Mouse (Mus musculus) heart, adult 9 months (tissue): Measurements from ENCODE around the gene Alyref2.

ENCODE experiments used
- DNase-seq, 2 experiments: peaks; one replicate each; pipeline ENCODE4 v3.0.0; 2022; ENCODE audit warnings: low spot score in 2 of 2

The Alyref2 gene

DNA sequence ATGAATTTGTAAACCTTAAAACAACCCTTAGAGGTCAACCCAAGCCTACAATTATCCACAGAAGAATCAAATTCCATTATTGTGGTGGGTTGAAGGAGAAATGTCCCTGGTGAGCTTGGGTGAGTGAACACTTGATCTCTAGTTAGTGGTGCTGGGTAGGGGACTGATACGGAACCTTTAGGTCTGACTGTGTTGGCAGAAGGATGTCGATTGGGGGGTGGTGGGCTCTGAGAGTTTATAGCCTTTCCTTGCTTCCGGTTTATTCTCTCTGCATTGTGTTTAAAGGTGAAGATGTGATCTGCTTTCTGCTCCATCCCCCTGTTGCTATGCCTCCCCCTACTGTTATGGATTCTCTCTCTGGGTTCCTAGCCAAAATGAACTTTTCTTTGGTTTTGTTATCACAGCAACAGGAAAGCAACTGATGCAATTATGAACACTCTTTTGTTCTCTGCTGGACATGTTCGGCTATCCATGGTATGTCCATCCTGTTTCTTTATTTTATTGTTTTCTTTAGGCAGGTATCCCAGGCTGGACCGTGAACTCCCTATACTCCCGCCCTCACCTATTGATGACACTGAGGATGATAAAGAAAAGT lies 2.2 kb upstream of the Alyref2 start:
- no peak for DNase-seq

DNA sequence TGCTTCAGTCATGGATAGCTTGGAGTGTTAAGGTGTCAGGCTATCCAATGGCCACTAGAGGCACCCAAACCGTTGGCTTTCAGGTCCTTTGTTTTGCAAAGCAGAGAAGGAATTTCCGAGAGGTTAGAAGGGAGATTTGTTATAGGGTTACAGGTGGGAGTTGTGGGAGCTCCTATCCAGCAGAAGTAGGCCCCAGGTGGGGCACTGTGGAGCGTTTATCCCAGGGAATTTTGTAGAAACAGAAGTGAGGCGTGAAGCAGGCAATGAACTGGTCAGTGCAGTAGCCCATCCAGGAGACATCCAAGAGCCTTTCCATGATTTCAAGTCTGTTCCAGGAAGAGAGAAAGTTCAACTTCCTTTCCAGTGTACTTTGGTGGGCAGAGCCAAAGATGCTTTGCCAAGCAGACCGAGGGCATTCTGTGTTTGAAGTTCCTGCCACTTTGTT lies 1.6 kb upstream of the Alyref2 start:
- DNase-seq, result peak; percentile 19 to 37

DNA sequence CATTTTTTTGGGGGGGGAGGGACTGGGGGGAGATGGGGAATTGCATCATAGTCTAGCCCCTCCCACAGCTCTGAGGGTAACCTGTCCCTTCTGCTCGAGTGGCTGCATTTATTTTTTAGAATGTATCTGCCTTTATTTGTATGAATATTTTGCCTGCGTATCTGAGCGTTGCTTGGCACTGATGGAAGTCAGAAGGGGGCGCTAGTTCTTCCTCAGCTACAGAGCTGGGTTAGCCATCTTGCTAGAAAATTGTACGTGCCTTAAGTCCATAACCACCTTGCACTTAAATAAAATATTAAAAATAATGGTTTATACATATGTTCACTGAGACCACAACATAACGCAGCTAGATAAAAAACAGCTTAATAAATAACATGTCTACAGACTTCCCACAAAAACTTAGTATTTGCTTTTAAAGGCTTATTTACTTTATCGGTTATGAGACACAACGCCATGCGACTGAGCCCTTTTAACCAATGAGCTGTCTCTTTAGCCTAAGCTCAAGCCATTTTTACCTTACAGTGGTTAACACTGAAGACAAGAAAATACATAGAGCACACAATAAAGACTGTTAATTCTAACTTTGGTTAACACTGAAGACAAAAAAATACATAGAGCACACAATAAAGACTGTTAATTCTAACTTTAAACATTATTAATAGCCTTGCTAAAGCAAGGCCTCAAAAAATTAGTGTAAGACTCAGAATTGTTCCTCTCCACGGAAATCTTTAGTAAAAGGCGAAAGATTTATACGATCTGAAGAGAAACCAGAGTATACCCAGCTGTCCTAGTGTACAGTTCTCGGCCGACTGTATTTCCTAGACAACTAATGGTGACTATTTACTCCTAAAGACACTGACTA lies 659 bp upstream of the Alyref2 start:
- DNase-seq, result peak; percentile 51 to 58

DNA sequence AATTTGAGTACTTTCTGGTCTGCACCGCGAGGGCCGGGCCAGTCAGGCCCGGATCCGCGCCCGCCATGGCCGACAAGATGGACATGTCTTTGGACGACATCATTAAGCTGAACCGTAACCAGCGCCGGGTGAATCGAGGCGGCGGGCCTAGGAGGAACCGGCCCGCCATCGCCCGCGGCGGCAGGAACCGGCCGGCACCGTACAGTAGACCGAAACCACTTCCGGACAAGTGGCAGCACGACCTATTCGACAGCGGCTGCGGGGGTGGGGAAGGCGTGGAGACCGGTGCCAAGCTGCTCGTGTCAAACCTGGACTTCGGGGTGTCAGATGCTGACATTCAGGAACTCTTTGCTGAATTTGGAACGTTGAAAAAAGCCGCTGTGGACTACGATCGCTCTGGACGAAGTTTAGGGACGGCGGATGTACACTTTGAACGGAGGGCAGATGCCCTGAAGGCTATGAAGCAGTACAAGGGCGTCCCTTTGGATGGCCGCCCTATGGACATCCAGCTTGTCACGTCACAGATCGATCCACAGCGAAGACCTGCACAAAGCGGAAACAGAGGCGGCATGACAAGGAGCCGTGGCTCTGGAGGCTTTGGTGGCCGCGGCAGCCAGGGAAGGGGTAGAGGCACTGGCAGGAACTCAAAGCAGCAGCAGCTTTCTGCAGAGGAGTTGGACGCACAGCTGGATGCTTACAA lies 464 bp downstream of the Alyref2 start:
- DNase-seq, result peak in 1 of 2 experiments; percentile 54

DNA sequence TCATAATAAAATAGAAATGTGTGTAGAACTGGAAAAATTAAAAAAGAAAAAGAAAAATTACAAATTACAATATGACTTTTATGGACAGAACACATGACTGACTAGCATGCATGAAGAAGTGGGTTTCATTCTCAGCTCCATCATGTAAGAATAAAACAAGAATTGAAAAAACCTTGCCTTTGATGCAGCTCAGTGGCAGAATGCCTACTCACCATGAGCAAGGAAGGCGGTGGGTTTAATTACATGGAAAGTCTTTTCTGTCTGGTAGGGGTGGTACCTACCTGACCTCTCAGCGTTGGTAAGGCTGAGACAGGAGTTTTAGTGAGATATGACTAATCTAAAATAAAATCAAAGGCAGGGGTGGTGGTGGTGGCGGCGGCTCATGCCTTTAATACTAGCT lies 1.3 kb downstream of the Alyref2 start:
- no peak for DNase-seq

DNA sequence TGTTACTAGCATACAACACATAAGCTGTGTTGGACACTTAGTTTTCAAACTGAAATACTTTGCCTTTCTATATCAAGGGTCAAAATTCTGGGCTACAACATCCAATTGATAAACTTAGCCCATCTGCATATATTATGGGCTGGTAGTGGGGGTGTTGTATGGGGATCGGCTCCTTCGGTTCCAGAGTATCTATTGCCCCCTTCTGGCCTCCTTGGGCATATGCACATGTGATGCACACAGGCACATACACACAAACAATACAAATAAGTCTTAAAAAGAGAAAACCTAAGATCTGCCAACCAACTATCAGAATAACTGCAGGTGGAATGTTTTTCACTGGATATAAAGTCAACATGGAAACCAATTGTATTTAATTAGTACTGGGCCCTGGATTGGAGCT lies 10.0 kb downstream of the Alyref2 start:
- no peak for DNase-seq

DNA sequence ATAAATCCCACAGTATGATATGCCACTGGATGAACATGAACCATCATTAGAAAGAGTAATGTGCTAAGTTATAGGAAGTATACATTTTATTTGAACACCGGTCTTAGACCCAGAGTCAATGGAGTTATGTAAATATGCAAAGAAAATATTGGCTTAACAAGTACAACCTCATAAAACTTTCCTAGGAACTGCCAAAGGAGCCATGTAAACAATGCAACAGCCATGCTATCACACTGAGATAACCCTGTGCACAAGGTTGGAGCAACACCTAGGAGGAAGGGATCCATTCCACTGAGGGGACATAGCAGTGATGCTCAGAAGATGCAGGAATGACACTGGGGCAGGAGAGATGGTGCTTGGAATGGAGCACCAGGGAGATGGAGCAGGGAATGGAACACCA lies 10.5 kb downstream of the Alyref2 start:
- DNase-seq, result no peak

DNA sequence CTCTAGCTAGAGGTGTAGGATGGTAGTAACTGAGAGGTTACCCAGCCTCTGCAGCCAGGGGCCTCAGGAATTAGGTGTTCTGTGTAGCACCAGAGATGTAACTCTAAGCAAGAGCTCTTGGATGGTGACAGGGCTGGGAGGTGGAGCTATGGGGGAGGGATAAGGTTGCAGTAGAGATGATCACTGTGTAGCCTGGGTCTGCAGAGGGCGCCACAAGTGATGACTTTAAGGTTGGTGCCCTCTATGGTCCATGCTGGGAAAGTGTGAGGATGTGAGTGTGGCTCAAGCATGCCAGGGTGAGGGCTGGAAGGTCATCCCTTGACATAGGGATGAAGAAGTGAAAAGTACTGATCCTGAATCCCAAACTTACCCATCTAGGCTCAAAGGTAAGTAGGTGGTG lies 11.8 kb downstream of the Alyref2 start:
- DNase-seq, result no peak

DNA sequence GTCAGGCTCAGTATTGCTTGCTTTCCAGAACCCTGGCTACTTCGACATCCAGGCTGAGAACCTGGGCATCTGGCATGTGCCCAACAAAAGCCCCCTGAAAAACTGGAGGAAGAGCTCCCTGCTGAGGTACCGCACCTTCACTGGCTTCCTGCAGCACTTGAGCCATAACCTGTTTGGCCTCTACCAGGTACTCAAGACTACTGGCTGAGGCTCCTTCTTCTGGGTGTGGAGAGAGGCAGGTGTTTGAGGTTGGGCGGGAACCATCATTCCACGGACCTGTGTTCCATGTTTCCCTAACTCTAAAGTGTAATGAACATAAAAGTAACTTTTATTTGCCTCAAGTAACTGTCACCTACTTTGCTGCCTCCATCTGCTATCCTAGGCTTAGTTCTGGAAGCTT lies 12.3 kb downstream of the Alyref2 start:
- no peak for DNase-seq

DNA sequence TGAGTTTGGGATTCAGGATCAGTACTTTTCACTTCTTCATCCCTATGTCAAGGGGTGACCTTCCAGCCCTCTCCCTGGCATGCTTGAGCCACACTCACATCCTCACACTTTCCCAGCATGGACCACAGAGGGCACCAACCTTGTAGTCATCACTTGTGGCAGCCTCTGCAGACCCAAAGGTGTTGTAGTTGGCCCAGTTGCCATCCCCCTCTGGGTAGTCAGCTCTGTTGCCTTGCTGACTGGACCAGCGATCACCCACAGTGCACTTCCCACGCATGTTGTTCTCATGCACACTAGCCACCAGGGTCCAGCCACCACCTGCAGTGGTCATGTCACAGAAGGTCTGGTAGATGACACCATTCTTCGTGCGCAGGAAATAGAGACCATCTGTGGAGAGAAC lies 28.1 kb downstream of the Alyref2 start:
- no peak for DNase-seq

DNA sequence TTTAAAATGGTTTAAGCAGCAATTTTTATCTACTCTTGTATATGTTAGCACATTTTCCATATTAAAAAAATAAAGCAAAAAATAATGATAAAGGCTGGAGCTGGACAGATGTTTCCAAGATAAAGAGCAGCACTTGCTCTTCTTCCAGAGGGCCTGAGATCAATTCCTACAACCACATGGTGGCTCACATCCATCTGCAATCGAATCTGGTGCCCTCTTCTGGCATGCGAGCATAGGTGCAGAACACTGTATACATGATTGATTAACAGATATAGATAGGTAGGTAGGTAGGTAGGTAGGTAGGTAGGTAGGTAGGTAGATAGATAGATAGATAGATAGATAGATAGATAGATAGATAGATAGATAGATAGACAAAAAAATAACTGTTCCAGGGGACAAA lies 29.6 kb downstream of the Alyref2 start:
- no peak for DNase-seq

DNA sequence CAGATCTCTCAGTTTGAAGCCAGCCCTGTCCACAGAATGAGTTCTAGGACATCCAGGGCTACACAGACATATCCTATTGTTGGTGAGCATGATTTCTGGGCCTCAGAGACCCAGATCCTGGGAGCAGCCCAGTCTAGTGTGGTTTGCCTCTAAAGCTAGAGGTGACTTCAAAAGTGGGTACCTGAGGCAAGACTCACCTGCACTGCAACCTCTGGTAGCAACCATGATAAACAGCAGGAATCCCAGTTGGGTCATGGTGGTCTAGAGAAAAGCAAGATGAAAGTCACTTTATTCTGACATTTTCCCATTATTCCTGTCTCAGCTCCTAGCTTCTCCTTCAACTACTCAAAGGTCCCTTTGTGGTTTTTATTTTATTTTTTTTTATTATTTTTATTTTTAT lies 31.3 kb downstream of the Alyref2 start:
- no peak for DNase-seq

DNA sequence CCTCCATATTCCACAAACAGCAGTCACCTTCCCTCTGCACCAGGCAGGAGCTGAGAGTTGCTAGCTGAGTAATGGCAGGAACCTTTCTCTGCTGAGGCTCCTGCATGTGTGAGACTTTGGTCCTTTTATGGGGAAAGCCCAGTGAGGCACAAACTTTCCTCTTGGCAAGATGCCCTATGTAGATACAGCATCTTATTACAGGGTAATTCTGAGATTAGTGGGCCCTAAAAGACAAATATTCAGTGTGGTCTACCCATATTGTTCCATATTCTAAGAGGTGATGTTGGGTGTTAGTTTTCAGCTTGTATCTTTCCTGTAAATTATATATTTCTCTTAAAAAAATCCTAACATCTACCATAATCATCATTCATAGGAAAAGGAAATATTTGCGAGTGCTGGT lies 31.9 kb downstream of the Alyref2 start, which contains the start of gene Itln1:
Gene Itln1, minus strand, starts transcription at position 101 of the 400 bp plus-strand sequence.
- no peak for DNase-seq

DNA sequence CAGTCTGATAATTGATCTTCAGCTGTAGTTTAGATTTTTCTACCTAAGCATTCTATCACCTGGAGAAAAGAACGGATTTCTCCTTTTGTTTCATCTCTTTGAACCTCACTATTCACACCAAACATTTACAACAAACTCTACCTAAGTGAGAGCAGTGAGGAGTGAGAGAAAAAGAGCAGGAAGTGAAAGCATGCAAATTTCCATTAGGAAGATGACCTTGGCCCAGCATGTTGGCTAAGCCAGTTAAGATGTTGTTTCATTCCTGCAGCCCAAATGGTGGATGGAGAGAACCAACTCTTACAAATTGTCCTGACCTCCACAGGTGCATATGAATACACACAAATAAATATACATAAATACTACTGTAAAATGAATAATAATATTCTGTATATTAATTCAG lies 37.4 kb downstream of the Alyref2 start:
- no peak for DNase-seq

DNA sequence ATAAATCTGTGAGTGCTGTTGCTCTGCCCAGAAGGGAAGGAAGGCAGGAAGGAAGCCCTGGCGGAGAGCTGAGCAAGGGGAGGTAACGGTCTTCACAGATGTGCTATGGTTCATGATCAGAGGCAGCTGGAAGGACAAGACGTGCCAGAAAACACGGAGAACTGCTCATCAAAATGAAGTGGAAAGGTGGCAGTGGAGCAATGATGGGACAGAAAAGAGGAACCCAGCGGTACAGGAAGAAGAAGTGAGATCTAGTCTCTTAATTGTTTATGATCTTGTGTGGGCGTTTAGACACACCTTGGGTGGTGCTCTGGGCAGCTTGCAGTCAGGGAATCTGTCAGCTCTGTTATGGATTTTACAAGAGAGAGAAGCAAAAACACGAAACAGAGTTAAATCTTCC lies 48.0 kb downstream of the Alyref2 start:
- no peak for DNase-seq

DNA sequence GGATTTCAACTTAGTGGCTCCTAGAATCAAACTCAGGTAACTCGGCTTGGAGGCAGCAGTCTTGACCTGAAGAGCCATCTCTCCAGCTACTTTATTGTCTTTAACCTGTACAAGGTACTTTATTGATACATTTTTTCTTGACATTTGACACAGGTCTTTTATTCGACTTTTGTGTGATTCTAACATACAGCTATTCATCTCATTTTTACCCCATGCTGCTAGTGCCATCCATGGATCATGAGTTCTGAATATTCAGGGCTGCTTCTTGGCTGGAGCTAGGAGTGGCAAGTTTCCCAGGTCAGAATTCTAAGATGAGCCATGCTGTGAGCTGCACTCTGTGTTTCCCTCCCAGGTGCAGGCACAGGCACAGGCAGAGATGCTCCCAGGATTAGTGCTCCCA lies 49.0 kb downstream of the Alyref2 start:
- DNase-seq, result no peak

DNA sequence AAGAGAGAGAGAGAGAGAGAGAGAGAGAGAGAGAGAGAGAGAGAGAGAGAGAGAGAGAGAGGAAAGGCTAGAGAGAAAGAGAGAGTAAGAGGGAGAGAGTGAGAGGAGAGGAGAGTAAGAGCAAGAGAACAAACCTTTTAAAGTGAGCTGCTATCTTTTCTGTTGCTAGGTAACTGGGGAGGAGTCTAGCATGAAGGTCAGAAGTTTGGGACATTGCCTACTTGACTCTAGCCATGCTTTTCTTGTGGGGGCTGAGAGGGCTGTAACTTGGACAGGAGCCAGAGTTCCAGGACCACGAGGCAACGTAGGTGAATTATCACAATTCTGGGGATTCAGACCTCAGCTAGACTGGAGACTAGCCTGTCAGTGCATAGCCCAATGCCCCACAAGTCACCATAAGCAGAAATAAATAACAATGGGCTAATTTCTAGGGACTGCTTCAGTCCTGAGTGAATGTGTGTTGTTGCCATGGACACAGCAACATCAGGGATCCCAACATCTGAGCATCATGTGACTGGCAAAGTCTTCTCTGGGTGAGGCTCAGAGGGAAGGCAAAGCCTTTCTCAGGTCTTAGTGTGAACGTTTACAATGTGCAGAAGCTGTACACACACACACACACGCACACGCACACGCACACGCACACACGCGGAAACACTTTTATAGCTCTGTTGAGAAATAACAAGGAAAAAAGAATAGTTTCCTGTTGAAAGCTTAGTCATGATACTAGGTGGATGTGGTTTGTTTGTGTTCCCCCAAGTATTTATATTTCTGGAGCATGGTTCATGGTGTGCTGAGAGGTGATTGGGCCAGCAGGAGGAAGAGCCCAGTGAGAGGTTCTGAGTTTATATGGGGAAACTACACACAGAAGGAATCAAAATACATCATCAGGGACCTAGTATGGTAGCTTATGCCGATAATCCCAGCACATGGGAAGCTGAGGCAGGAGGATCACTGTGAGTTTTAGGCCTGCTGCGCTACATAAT lies 50.4 kb downstream of the Alyref2 start:
- DNase-seq, result no peak
